Mouse (Mus musculus): ENCODE measurements at regions not wholly inside any gene's neighbourhood (a gene's known extent, or its start where the extent isn't known, plus 50 kb on each side); places are given as distances from the start of the nearest gene placed in this dataset.
A peak's percentile ranks its signal among the peaks of the same experiment; 100 is the strongest.

GRCm38 (mm10) chr8:49223841-49224420 lies 380.2 kb upstream of the Tenm3 start:
- no peak for DNase-seq

GRCm38 (mm10) chr8:49195333-49195640 lies 351.5 kb upstream of the Tenm3 start:
- no peak for DNase-seq

GRCm38 (mm10) chr8:49194592-49195332 lies 351.0 kb upstream of the Tenm3 start:
- DNase-seq, result no peak

- no peak for DNase-seq
Measured at GRCm38 (mm10) chr8:49186853-49187252, 343.1 kb upstream of the Tenm3 start.

GRCm38 (mm10) chr8:49175386-49175785 lies 331.6 kb upstream of the Tenm3 start:
- DNase-seq, result no peak

- DNase-seq, result no peak
Measured at GRCm38 (mm10) chr8:49174956-49175355, 331.2 kb upstream of the Tenm3 start.

- no peak for DNase-seq
Measured at GRCm38 (mm10) chr8:49159318-49159717, 315.6 kb upstream of the Tenm3 start.

- no peak for DNase-seq
Measured at GRCm38 (mm10) chr8:49158201-49158600, 314.4 kb upstream of the Tenm3 start.

GRCm38 (mm10) chr8:49136503-49137044 lies 292.8 kb upstream of the Tenm3 start:
- no peak for DNase-seq

- no peak for DNase-seq
Measured at GRCm38 (mm10) chr8:49109095-49109494, 265.3 kb upstream of the Tenm3 start.

GRCm38 (mm10) chr8:49108665-49109064 lies 264.9 kb upstream of the Tenm3 start:
- DNase-seq, result no peak

GRCm38 (mm10) chr8:49106531-49106930 lies 262.8 kb upstream of the Tenm3 start:
- no peak for DNase-seq

- no peak for DNase-seq
Measured at GRCm38 (mm10) chr8:49101156-49101555, 257.4 kb upstream of the Tenm3 start.

GRCm38 (mm10) chr8:49084191-49084875 lies 240.6 kb upstream of the Tenm3 start:
- no peak for DNase-seq

- no peak for DNase-seq
Measured at GRCm38 (mm10) chr8:49069451-49069850, 225.7 kb upstream of the Tenm3 start.

GRCm38 (mm10) chr8:49063256-49063655 lies 219.5 kb upstream of the Tenm3 start:
- DNase-seq, result no peak

- DNase-seq, result no peak
Measured at GRCm38 (mm10) chr8:49043236-49043635, 199.5 kb upstream of the Tenm3 start.

- DNase-seq, result no peak
Measured at GRCm38 (mm10) chr8:49035970-49036700, 192.4 kb upstream of the Tenm3 start.

GRCm38 (mm10) chr8:49035519-49035918 lies 191.8 kb upstream of the Tenm3 start:
- peak; percentile 30 to 50 for DNase-seq

- DNase-seq, result no peak
Measured at GRCm38 (mm10) chr8:49030255-49030654, 186.5 kb upstream of the Tenm3 start.

GRCm38 (mm10) chr8:49017741-49018140 lies 174.0 kb upstream of the Tenm3 start:
- no peak for DNase-seq

- DNase-seq, result no peak
Measured at GRCm38 (mm10) chr8:49015701-49016100, 171.9 kb upstream of the Tenm3 start.

GRCm38 (mm10) chr8:49015200-49015599 lies 171.4 kb upstream of the Tenm3 start:
- DNase-seq, result peak; percentile 14 to 17

Measured in kidney, postnatal 36 days (tissue).